Mouse (Mus musculus) thymus, postnatal 4 days (tissue): Measurements from ENCODE around the gene Msh4.
A peak's percentile ranks its signal among the peaks of the same experiment; 100 is the strongest.

Experiments
- DNase-seq: peaks from one replicate; pipeline ENCODE4 v3.0.0; 2021

Msh4 gene

DNA sequence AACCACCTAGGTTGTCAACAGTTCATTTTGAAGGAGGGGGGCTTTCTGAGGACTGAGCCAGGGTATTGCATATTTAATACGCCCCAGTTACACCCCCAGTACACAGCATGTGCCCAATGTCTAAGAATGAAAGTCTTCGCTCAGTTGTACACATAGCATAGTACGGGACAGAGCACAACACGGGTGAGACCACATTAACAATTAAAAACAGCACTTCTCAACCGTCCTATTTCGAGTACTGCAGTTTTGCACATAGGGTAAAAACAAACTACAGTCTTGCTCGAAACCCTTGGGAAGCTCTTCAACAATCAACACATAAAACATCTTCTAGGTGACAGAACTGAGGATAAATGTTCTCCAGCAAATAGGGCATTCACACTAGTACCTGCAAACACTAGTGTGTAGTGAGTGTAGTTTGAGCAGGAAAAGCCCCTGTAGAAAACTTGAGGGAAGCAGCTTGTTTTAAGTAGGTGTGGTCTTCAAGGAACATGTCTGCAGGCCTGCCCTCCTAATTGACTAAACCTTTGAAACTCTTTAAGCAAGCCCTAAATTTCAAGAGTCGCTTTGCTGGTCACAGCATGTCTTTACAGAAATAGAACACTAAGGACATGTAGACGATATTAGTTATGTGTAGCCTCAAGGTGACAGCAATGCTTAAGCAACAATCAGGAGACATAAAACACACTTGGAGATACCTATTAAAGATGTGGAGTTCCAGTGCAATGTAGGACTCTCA, at the start of gene Msh4:
Gene Msh4 (minus strand): TSS at position 3 of the 736 bp plus-strand sequence.
- no peak for DNase-seq

DNA sequence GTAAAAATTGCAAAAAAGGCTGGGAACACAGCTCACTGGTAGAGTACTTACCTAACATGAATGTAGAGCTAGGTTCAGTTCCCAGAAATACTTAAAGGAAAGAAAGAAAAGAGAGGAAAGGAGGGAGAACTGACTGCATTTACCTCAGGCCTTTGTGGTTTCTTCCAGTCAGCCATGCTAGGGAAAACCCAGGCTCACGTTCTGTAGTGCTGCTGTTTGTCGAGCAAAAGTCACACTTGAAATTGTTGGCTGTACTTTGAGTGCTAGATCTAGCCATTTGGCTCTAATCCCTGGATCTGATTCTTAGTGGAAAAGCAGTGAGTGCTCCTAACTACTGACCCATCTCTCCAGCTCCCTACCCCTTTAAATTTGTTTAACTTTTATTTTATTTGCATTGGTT, 42.2 kb upstream of the Msh4 start:
- DNase-seq = no peak

DNA sequence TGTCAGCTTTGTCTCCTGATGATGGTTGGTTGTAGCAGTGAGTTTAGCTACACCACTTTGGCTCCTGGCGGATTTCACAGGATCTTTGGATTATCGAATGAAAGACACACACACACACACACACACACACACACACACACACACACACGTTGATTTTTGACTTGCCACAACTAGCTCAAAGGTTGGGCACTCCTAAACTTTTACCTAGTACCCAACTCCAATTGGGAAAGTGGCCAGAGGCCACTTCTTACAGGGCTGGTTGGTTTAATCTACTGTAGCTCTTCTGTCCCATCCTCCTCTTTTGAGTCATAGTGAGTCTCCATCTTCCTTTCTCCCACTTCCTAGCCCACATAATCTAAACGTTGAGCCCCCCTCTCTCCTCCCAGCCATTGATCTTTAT, 41.3 kb upstream of the Msh4 start:
- no peak for DNase-seq

DNA sequence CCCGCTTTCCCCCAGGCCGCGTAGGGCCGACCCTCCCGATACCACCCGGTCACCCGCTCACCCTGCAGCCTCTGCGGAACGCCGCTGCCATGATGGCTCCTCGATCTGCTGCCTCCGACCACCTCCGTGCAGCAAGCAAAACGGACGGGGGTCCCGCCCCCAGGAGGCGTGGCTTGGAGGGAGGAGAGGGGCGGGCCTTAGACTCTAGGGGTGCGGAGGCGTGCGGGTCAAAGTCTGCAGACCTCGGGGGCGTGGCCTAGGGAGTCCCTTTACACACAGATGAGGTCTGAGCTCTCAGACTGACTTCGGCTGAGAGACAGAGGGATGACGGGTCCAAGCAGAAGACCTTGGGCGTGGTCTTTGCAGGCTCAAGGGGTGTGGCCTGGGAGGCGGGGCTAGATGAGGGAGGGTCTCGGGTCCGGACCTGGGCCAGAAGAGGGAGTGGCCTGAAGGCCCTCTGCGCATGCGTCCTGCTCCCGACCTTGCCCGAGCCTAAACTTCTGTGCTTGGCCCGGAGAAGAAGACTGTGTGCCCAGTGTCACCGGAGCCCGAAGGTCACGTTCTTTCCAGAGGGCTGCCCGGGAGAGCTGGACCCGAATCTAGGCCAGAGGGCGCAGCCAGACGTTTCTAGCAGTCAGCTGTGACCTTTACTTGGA, 38.5 kb upstream of the Msh4 start, which contains the start of gene Acadm:
Gene Acadm (minus strand): TSS at position 298 of the 656 bp plus-strand sequence.
- peak; percentile 100 for DNase-seq

DNA sequence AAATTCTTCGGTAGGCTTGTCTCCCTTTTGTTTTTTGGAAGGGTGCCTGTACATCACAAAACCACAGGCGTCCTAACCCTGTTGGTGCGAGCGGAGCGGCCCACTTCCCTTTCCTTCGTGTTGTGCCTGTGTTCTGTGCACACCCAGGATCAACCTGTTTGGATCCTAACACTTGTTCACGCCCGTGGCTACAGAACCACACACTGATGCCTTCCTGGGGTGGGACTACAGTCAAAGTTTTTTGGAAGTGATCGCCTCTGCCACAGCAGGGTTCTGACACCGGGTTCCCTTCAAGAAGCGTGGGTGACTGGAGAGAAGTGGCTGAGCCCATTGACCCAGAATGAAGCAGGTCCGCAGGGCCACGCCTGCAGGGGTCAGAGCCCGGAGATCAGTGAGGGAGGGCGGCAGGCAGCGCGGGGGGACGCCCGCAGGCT, 38.0 kb upstream of the Msh4 start:
- no peak for DNase-seq

DNA sequence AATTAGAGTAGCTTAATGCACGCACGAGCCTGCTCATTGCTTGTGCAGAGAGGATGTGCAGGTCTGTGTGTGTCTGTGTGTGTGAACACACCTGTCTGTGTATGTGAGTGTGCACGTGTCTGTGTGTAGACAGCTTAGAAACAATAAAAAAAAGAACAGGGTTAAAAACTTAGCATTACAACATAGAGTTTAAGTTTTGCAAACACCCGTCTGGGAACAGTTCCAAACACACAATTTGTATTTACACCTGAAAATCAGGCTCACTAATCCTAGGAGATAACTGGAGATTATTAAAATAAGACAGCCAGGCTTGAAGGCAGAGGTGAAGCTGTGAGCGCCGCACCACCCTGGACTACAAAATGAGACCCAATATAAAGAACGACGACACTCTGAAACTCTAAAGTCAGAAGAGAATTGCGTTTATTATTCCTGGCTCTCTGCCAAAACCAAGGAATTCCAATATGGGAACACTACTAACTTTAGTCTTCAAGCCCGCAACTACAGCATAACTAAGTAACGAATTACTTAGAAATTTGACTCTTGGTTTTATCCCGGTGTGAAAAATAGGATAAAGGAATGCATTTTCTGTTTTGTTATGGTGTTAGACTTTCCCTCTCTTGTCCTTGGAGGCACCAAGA, 37.2 kb upstream of the Msh4 start:
- no peak for DNase-seq

DNA sequence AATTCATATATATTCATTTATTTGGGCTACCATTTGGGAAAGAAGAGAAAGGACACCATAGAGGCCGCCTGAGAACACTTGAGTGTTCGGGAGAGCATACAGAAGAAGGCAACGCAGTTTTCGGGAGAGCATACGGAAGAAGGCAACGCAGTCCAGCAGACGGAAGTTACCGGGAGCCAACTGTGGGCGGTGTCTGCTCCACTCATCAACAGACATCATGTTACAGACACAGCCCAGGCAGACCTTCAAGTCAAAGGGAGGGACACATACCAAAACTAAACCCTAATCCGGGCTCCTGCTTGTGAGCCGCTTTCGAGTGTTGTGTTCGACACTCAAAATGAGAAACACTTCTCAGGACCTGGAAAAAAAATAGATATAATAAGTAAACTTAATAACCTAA, 35.7 kb upstream of the Msh4 start:
- DNase-seq = no peak

DNA sequence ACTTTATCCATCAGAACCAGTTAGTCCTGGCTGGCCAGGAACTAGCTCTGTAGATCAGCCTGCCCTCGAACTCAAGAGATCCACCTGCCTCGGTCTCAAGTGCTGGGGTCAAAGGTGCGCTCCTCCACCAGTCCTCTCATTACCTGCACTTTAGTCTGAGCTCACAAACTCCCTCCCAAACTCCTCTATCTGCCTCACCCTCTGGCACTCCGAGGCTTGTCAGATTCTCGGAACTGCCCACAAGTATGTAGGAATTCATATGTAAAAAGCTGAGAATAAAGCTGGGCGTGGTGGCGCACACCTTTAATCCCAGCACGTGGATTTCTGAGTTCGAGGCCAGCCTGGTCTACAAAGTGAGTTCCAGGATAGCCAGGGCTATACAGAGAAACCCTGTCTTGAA, 34.5 kb upstream of the Msh4 start:
- no peak for DNase-seq

DNA sequence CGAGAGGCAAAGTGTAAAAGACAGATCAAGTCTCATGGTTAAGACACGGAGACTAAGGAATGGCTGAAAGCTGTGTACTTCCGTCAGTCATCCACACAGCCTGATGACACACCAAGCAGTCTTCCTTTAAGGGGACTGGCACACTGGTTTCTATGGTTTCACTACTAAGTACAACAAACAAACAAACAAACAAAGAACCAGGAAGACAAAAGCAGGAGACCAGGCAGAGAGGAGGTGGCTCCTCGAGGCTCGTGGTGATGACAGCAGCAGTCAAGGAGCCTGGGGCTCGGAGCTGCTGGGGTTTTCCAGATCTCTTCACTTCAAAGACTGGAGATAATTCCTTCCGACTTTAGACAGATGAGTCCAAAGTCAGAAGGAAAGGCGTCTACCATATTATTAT, 34.1 kb upstream of the Msh4 start:
- no peak for DNase-seq

DNA sequence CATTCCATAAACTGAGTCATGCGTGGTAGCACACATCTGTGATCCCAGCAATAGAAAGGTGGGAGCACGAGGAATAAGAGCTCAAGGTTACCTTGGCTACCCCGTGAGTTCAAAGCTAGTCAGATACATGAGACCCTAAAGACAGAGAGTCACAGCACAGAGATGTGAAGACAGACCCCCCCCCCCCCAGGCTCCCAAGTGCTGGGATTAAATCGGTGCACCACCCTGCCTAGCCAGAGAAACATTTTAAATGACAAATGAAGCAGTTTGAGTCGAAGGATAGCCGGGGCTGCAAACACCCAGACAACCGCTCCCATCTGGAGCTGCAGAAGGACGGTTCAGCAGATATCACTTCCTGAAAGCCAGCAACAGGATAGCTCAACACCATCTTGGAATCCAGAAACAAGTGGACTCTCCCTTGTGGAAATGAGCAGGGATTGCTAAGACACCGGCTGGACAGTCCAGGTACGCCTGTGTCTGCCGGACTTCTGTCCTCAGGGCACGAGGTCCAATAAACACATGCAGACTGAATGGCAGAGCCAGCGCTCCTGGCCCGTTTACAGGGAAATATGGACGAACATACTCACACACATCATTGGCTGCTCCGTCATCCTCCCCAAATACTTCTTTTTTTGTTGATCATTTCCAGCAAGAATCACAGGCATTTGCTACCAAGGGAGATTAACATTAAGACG, 31.3 kb upstream of the Msh4 start:
- no peak for DNase-seq

DNA sequence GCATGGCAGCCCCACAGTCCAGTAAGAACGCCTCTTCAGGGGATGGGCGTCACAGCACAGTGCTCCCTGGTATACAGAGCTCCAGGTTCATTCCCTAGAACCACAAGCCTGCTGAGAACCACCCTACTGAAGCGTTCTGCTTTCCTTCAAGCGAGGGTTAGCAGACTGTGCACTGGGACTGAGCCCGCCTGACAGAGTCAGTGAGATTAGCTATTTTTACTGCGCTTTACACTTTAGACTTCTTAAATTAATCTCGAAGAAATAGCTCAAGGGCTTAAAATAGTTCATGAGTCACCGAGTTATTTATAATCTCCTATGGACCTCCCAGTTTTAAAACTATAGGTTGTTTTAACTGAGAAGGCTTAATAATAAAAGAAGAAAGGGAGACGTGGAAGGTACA, 29.9 kb upstream of the Msh4 start:
- no peak for DNase-seq

DNA sequence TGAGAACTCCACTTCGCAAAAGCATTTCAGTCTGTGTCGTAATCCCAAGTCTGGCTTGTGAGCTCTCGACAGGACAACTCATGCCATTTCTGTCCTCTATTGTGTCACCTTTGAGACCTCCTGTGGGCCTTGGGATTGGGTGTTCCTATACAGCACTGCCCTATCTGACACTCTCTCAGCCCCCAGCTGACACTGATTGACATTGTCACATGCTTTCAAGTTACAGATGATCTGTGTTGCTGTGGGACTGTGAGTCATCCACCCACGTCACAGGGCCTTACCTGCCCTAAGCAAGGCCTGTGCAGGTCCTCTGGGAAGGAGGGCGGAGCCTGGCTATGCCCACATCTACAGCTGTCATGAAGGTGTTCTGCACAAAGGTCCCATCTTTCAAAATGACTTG, 26.5 kb upstream of the Msh4 start:
- DNase-seq = no peak

DNA sequence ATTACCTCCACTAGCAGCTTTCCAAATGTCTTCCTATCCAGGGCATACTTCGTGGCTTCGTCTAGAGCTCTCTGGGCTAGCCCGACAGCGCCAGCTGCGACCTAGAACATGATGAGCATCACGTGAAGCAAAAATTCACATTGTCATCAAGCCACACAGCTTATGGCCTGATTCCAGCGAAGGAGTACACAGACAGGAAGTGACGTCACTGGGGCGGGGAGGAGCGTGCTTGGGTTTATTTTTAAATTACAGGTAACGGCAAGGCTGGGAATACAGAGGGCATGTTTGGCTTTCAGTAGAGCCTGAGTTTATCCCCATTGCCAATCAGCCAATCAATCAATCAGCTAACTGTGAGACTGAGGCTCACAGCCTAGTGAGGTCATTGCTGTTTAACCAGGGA, 23.6 kb upstream of the Msh4 start:
- peak; percentile 38 for DNase-seq

DNA sequence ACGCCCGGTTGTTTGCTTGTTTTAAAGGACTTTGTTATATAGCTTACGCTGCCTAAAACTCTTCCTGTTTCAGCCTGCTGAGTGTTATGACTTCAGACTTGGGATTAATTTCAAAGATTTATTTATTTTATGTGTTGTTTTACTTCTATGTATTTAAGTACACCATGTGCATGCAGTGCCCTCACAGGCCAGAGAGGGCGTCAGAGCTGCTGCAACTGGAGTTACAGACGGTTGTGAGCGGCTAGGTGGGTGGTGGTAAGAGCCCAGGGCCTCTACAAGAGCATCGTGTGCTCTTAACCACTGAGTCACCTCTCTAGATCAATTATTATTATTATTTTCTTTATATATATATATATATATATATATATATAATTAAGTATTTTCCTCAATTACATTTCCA, 20.4 kb upstream of the Msh4 start:
- peak; percentile 20 for DNase-seq

DNA sequence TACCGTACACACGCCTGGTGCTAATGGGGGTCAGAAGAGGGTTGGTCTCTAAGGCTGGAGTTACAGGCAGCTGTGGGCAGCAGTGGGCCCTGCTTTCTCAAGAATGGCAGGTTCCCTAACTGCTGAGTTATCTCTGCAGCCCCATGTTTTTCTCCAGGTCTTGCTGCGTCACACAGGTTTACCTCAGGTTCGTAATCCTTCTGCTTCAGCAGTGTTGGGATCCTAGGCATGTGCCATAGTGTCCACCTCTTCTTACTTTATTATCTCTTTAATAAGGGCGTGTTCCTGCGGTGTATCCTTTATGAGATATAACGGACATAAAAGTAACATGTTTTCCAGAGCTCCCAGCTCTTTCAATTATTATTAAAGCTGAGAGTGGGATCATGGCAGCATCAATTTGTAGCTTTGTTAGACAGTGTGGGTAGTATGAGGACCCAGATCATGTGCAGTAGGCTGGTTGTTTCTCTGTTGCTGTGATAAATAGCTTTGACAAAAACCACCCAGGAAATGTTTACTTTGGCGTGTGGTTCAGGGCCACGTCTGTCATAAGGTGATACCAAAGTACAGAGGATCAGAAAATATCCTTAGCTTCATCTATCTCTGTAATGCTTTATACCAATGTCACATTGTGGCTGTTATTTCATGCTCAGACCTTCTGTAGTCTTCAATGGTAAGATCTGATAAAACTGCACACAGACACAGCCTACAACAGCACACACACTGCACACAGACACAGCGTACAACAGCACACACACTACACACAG, 15.4 kb upstream of the Msh4 start:
- no peak for DNase-seq

DNA sequence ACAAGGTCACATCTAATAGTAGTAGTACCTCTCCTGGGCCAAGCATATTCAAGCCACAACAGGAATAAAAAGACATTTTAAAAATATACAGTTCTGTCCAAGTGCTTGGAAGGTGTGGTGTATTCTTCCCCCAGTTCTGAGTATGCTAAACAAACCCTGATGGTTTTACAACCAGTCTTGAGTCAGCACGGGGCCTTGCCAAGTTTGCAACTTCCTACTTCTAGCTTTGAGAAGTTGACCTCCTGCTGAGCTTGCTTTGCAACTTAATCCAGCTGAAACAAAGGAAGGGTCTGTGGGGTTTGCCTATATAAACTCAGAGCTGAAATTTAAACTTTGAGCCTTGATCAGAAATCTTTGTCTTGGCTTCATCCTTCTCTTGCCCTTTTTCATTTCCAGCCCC, 11.3 kb upstream of the Msh4 start:
- DNase-seq = no peak

DNA sequence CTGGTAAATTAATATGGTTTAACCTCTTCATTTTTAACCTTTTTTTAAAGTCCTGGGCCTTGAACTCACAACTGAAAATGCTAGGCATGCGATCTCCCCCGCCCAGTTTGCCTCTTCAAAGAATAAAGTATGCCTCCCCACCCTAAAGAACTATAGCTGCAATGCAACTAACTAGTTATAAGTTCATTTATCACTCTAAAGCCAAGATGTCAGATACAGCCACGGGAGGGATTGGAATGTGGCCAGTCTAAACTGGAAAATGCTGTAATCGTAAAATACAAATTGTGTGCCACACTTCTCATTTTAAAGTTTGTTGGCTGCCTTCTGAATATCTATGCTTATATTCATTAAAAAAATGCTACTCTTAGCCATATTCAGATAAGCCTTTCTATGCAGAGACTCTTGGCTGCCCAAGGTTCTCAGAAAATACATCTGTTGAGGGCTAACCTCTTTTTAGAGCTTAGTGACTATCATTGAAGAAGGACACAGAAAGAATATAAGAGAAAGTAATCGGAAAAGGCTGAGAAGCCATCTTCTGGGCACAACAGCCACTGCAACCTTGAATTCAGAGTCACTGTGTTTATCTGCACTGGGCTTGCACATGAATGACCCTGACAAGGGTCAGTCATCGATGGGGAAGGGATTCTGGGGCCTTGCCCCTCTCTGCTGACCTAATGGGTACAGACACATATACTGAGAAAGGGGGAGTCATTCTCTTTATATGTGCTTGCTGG, 7.7 kb upstream of the Msh4 start:
- DNase-seq = no peak

DNA sequence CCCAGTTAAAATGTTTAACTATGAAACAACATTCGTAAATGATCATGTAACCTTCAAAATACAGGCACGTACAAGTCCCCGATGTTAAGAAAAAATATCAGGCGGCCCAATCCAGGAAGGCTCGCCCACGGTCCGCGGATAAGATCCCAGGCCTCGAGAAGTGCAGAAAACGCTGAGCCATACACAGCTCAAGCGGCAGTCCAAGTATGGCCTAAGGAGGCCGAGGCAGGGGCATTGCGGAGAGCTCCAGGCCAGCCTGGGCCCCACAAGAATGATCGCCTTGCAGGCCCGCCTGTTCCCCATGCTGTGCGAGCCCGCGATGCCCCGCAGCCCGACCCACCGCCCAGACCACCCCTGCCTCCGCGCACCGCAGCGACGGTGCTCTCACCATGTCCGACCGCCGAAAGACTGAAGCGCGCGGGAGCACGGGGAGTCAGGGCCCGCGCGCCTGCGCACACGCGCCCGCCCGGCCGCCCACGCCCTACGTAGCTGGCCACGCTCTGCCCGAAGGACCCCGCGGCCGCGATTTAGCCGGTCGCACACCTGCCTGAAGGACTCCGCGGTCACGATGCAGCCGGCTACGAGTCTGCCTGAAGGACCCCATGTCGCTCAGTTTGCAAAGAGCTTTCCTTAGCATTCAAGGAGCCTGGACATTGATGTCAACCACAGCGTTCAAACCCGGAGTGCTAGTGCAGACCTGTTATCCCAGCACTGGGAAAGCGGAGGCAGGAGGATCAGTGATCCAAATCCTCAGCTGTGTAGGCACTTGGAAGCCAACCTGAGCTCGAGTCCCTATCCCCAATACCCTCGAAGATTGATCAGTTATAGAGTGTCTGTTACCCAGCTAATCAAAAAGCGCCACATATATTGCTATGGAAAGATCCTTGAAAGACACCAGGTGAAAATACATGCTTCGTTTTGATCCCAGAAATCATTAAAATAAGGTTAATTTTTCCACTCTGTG, 6.9 kb upstream of the Msh4 start, which contains the start of gene Rabggtb:
Gene Rabggtb (minus strand): TSS at position 464 of the 964 bp plus-strand sequence.
- DNase-seq = peak; percentile 96

DNA sequence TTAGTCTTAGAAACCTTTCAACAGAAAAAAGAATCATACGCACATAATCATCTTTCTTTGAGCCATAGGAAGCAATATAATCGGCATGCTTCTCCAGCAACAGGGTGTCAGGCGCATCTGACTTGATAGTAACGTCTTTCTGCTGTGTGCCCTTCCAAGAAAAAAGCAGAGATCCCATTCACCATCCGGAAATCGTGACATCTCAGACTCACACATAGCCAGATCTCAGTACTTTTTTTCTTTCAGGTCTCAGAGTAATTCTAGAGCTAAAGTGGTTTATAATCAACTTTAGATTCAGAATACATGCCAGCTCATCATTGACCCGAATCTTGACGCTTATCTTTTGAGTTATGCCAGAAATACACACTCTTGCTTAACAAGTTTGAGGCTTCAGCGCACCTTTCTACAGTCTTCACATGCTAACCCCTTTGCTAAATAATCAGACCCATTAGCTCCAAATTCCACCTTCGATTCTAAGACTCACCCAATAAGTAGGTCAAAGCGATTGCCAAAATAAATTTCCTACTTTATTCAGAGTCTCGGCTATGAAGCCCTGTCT, 6.0 kb upstream of the Msh4 start:
- no peak for DNase-seq

DNA sequence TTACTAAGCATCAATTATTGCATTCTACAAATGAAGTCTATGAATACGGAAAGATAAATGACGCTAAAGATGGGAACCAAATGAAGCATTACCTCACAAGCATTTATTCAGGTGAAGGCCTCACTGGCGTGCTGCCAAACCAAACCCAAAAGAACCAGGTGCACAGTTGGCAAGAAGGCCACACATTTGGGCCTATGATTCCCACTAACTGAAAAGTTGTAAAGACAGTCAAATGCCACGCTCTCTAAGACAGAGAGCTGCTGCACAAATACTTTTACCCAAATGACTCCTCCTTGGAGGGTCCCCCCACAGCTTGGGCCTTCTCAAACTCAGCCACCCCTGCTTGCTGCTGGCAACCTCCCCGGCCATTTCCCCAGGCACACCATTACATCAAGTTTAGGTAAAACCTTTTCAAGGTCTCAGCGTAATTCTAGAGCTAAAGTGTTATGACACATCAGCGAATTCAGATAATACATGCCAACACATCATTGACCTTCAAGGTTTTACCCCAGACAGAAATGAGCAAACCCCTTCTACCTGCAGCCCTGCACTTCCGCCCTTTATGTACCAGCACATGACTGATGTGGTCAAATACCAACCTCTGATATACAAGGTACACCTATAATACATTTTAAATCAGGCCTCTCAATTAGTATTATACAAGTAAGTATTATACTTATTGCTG, 5.4 kb upstream of the Msh4 start:
- no peak for DNase-seq
